Mouse (Mus musculus) liver, postnatal 0 days (tissue): ENCODE results near the gene Tmed3.

Experiments used
- CTCF ChIP-seq: sonication (generic); IDR thresholded peaks from 2 replicates; pipeline ENCODE4 v1.5.1; 2016; ENCODE audit warnings: antibody characterized with exemption, low read depth
- EP300 ChIP-seq: IDR thresholded peaks from 2 replicates; pipeline ENCODE4 v1.6.1; 2016; ENCODE audit warnings: antibody characterized with exemption, low read depth, mild to moderate bottlenecking

DNA sequence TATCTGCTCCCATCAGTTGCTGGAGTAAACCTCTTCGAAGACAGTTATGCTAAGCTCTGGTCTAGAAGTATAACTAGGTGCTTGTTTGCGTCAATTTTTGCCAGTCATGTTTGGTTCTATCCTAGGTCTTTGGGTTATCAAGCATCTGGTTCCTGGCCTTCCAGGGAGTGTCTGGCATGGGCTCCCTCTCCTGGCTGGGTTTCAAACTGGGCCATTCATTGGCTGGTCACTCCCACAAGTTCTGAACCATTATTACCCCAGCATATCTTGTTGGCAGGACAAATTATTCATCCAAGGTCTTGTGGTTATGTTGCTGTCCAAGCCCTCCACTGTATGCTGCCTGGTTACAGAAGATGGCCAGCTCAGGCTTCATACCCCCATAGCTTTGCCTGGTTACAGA is 11.2 kb downstream of the Tmed3 start:
- no peak for TF ChIP-seq EP300
- no peak for TF ChIP-seq CTCF
